Mouse (Mus musculus) B cell, adult (primary cell): Measurements from ENCODE around the gene Ern2. TPM values are rescaled to one million over a fixed set of nuclear protein-coding genes. Genes with fewer than 3 reads are reported as not detected.

Source experiments
- total RNA-seq: library from RNA; stranded (reverse); gene quantifications from 4 replicates; pipeline ENCODE4 v1.2.4, GENCODE M21; 2023; ENCODE audit not compliant: inconsistent age

Ern2 gene
- not detected in 4 replicates for total RNA-seq

DNA sequence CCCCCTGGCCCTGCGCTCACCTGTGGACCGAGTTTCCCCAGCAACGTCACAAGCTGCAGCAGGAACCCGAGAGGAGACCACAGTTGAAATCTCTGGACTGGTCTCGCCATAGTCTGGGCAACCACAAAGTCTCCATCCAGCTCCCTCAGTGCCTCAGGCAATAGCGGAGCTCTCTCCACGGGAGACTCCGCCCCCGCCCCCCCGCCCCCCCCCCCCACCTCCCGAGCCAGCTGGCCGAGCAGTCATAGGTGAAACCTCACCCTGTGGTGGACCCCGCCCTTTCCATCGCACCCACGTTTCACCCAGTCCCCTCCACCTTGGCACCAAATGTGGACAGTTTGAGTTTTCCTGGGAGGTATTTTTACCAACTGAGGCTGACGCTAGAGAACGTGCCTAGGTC, at the start of gene Ern2:
Ern2 (minus strand) TSS at position 165 of the 400 bp plus-strand sequence.

DNA sequence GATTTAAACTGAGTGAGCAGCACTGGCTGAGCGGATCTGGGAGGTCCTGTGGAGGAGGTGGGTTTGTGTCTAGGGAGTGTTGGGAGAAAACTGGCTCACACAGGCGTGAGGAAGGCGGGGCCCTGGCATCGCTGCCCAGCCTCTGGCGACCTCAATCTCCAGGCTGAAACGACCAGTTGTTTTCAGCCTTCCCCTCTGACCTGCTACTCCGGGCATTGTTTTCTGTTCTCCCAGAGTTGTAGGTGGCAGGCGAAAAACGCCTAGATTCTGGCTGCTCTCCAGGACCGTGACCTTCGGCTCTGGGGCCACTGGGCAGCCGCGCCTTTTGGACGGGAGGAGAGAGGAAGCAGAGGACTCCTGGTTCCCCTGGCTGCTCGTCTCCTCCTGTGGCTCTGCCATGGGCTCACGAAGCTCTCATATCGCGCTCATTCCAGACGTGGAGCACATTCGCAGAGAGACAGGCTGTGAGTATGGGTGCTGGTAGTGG, 33.4 kb upstream of the Ern2 start, which contains the start of gene Chp2:
Chp2 (plus strand) TSS at position 182 of the 487 bp plus-strand sequence.

GRCm38 (mm10) chr7:122158915-122159902, 26.8 kb downstream of the Ern2 start, which contains the start of gene Plk1:
Plk1 (plus strand) TSS chr7:122159439.

DNA sequence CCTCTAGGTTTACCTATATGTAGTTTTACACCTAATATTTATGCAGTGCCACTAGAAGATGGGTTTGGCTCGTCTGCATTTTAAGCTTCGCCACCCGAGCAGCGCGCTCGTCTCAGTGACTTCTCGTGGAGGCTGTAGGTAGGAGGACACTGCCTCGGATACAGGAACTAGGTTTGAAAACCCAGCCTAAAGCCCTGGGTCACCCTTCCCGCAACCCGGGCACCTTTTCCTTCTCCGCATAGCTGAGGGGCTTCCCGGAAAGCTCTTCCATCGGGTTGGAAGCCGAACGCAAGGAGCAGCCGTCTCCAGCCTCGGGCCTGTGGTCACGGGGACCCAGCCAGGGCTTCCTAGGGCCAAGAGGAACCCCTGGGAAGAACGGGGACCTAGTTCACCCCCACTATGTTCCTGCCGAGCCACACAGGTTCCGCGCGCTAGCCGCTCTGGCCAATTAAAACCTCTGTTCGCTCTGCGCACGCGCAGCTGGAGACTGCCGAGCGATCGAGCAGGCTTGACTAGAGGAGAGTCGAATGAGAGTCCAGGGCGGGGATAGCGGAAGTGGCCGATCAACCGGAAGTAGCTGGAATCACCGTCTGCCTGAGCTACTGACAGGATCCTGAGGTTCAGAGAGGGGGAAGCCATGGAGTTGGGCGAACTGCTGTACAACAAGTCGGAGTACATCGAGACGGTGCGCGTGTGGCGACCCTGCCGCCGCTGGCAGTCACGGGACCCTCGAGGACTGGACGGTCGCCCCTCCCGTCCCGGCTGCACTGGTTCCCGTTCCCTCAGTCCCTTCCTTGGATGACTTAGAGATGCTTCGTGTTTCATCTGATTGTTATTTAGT, 53.3 kb downstream of the Ern2 start, which contains the start of the genes Palb2 and Dctn5:
Palb2 (minus strand) TSS at position 489 of the 841 bp plus-strand sequence.
Dctn5 (plus strand) TSS at position 545 of the 841 bp plus-strand sequence.

Other genes starting within 250 kb of the Ern2 start
- gene Cog7, start 204.5 kb downstream of the Ern2 start, total RNA-seq: 13.3 to 15.6 TPM (median 13.9 TPM) in 4 replicates
- gene Gga2, start 165.0 kb downstream of the Ern2 start, total RNA-seq: 316 to 339 TPM (median 335 TPM) in 4 replicates
- 33.3 to 51.8 TPM (median 41.8 TPM) in 4 replicates for gene Ubfd1, start 119.0 kb downstream of the Ern2 start, total RNA-seq
- gene Ears2, start 118.9 kb downstream of the Ern2 start, total RNA-seq: 15.1 to 19.3 TPM (median 17.2 TPM) in 4 replicates
- gene Ndufab1, start 84.3 kb downstream of the Ern2 start, total RNA-seq: 58.9 to 75.4 TPM (median 69.5 TPM) in 4 replicates
- 5.6 to 6.9 TPM (median 6.3 TPM) in 4 replicates for gene Palb2, start 53.2 kb downstream of the Ern2 start, total RNA-seq
- gene Dctn5, start 53.2 kb downstream of the Ern2 start, total RNA-seq: 71.1 to 87.4 TPM (median 78.2 TPM) in 4 replicates
- gene Plk1, start 26.8 kb downstream of the Ern2 start, total RNA-seq: 2.5 to 5.0 TPM (median 4.5 TPM) in 4 replicates
- gene Chp2, start 33.3 kb upstream of the Ern2 start, total RNA-seq: 0.61 to 0.75 TPM (median 0.66 TPM) in 3 of 4 replicates, not detected in the other
- gene Prkcb, start 102.5 kb upstream of the Ern2 start, total RNA-seq: 496 to 537 TPM (median 524 TPM) in 4 replicates